Mouse (Mus musculus) E14TG2a.4 (cell line): ENCODE results near the gene Hrasls5.

Experiments
- CTCF ChIP-seq: conservative IDR thresholded peaks from 2 replicates; pipeline ENCODE4 v1.5.1; 2014; ENCODE audit warnings: low read length
- NANOG ChIP-seq: IDR thresholded peaks from 2 replicates; pipeline ENCODE4 v1.6.1; 2014; ENCODE audit warnings: borderline replicate concordance, low read length, mixed read lengths

GRCm38 (mm10) chr19:7566826-7567225 lies 45.5 kb upstream of the Hrasls5 start:
- no peak for TF ChIP-seq CTCF
- TF ChIP-seq NANOG, result no peak
